Mouse (Mus musculus): ENCODE results near the gene Tas2r138. TPM values are rescaled to one million over a fixed set of nuclear protein-coding genes. Genes with fewer than 3 reads are reported as not detected.
"Not testable (repeated sequence)": the region's sequence is repeated elsewhere in the genome, so short reads cannot be mapped to it uniquely, and the experiment has no call there.

Tas2r138 gene
- polyA plus RNA-seq, 1 experiment from 2014 or later: not detected

GRCm38 (mm10) chr6:40626111-40626510 lies 13.0 kb upstream of the Tas2r138 start:
- Histone ChIP-seq H3K4me2 (ENCODE audit: low read length) (no peak overlapping the region), H3K9me3 (replicated peaks; ENCODE audit: control insufficient read depth, low read length, poor library complexity, severe bottlenecking) (no peaks in the 10 kb centered on the region), H3K4me1 (ENCODE audit: control insufficient read depth, insufficient read depth, low read length) (no peaks in the 10 kb centered on the region), H3K4me3 (ENCODE audit: low read depth, low read length) (no peak overlapping the region), H3K27ac (ENCODE audit: low read length) (no peak overlapping the region), H3K36me3 (ENCODE audit: control insufficient read depth, insufficient read depth, low read length) (no peaks in the 10 kb centered on the region), H3K27me3 (ENCODE audit: control insufficient read depth, insufficient read depth, low read depth, low read length) (no peaks in the 10 kb centered on the region), H3K9ac (ENCODE audit: low read depth, low read length) (no peak overlapping the region)
- ATAC-seq: no peak
- 69% methylated on average over 1 of the region's 1 CpGs for WGBS

GRCm38 (mm10) chr6:40617965-40618364 lies 4.9 kb upstream of the Tas2r138 start:
- Histone ChIP-seq H3K36me3 (ENCODE audit: control insufficient read depth, insufficient read depth, low read length) (no peaks in the 10 kb centered on the region), H3K4me2 (ENCODE audit: low read length) (no peak overlapping the region), H3K4me3 (ENCODE audit: low read depth, low read length) (no peak overlapping the region), H3K4me1 (ENCODE audit: control insufficient read depth, insufficient read depth, low read length) (no peaks in the 10 kb centered on the region), H3K9ac (ENCODE audit: low read depth, low read length) (no peak overlapping the region), H3K27me3 (ENCODE audit: control insufficient read depth, insufficient read depth, low read depth, low read length) (no peaks in the 10 kb centered on the region), H3K9me3 (replicated peaks; ENCODE audit: control insufficient read depth, low read length, poor library complexity, severe bottlenecking) (no peaks in the 10 kb centered on the region), H3K27ac (ENCODE audit: low read length) (no peak overlapping the region)
- peak; percentile 56; the same call in 1 of the 2 replicates for ATAC-seq
- WGBS: 18% methylated on average over 2 of the region's 2 CpGs

- H3K4me3 ChIP-seq (ENCODE audit: low read depth, low read length): no peak overlapping the region
- no peak overlapping the region for H3K4me2 ChIP-seq (ENCODE audit: low read length)
- no peak overlapping the region for H3K27ac ChIP-seq (ENCODE audit: low read length)
- no peaks in the 10 kb centered on the region for H3K27me3 ChIP-seq (ENCODE audit: control insufficient read depth, insufficient read depth, low read depth, low read length)
- no peaks in the 10 kb centered on the region for H3K36me3 ChIP-seq (ENCODE audit: control insufficient read depth, insufficient read depth, low read length)
- no peaks in the 10 kb centered on the region for H3K4me1 ChIP-seq (ENCODE audit: control insufficient read depth, insufficient read depth, low read length)
- no peak overlapping the region for H3K9ac ChIP-seq (ENCODE audit: low read depth, low read length)
- H3K9me3 ChIP-seq (replicated peaks; ENCODE audit: control insufficient read depth, low read length, poor library complexity, severe bottlenecking): no peaks in the 10 kb centered on the region
- WGBS: 63% methylated on average over 8 of the region's 8 CpGs
- no peak for ATAC-seq
Observed at GRCm38 (mm10) chr6:40610244-40610643, 2.9 kb downstream of the Tas2r138 start.

GRCm38 (mm10) chr6:40607431-40607830 lies 5.7 kb downstream of the Tas2r138 start:
- Histone ChIP-seq H3K9me3 (replicated peaks; ENCODE audit: control insufficient read depth, low read length, poor library complexity, severe bottlenecking) (no peaks in the 10 kb centered on the region), H3K4me1 (ENCODE audit: control insufficient read depth, insufficient read depth, low read length) (no peaks in the 10 kb centered on the region), H3K27ac (ENCODE audit: low read length) (no peak overlapping the region), H3K4me3 (ENCODE audit: low read depth, low read length) (no peak overlapping the region), H3K36me3 (ENCODE audit: control insufficient read depth, insufficient read depth, low read length) (no peaks in the 10 kb centered on the region), H3K9ac (ENCODE audit: low read depth, low read length) (no peak overlapping the region), H3K27me3 (ENCODE audit: control insufficient read depth, insufficient read depth, low read depth, low read length) (no peaks in the 10 kb centered on the region), H3K4me2 (ENCODE audit: low read length) (no peak overlapping the region)
- ATAC-seq: no peak

- not testable (repeated sequence) for H3K9ac ChIP-seq (ENCODE audit: low read depth, low read length); H3K27me3 ChIP-seq (ENCODE audit: control insufficient read depth, insufficient read depth, low read depth, low read length); H3K36me3 ChIP-seq (ENCODE audit: control insufficient read depth, insufficient read depth, low read length); ATAC-seq; H3K27ac ChIP-seq (ENCODE audit: low read length); H3K9me3 ChIP-seq (replicated peaks; ENCODE audit: control insufficient read depth, low read length, poor library complexity, severe bottlenecking); H3K4me3 ChIP-seq (ENCODE audit: low read depth, low read length); H3K4me1 ChIP-seq (ENCODE audit: control insufficient read depth, insufficient read depth, low read length); H3K4me2 ChIP-seq (ENCODE audit: low read length)
- WGBS: 30% methylated on average over 4 of the region's 4 CpGs
Observed at GRCm38 (mm10) chr6:40598546-40598945, 14.6 kb downstream of the Tas2r138 start.

- Histone ChIP-seq H3K27ac (ENCODE audit: low read length) (no peak overlapping the region), H3K4me1 (ENCODE audit: control insufficient read depth, insufficient read depth, low read length) (no peaks in the 10 kb centered on the region)
- 71% methylated on average over 3 of the region's 3 CpGs for WGBS
Observed at GRCm38 (mm10) chr6:40594804-40595550, 18.1 kb downstream of the Tas2r138 start.

GRCm38 (mm10) chr6:40588346-40588745 lies 24.8 kb downstream of the Tas2r138 start:
- Histone ChIP-seq H3K9me3 (replicated peaks; ENCODE audit: control insufficient read depth, low read length, poor library complexity, severe bottlenecking) (0 out of 2 replicates have a peak, but pooled peaks cover 4% of the 10 kb centered on the region), H3K27ac (ENCODE audit: low read length) (no peak overlapping the region), H3K9ac (ENCODE audit: low read depth, low read length) (no peak overlapping the region), H3K4me2 (ENCODE audit: low read length) (no peak overlapping the region), H3K4me3 (ENCODE audit: low read depth, low read length) (no peak overlapping the region), H3K4me1 (ENCODE audit: control insufficient read depth, insufficient read depth, low read length) (no peaks in the 10 kb centered on the region), H3K36me3 (ENCODE audit: control insufficient read depth, insufficient read depth, low read length) (no peaks in the 10 kb centered on the region), H3K27me3 (ENCODE audit: control insufficient read depth, insufficient read depth, low read depth, low read length) (no peaks in the 10 kb centered on the region)
- ATAC-seq: no peak
- WGBS: 96% methylated on average over 2 of the region's 2 CpGs

More at GRCm38 (mm10) chr6:40594804-40595550, 18.1 kb downstream of the Tas2r138 start:
- no peak for ATAC-seq
- H3K9me3 ChIP-seq (replicated peaks; ENCODE audit: control insufficient read depth, low read length, poor library complexity, severe bottlenecking): 0 out of 2 replicates have a peak, but pooled peaks cover 4% of the 10 kb centered on the region
- H3K9ac ChIP-seq (ENCODE audit: low read depth, low read length): no peak overlapping the region
- H3K36me3 ChIP-seq (ENCODE audit: control insufficient read depth, insufficient read depth, low read length): no peaks in the 10 kb centered on the region
- no peaks in the 10 kb centered on the region for H3K27me3 ChIP-seq (ENCODE audit: control insufficient read depth, insufficient read depth, low read depth, low read length)
- no peak overlapping the region for H3K4me2 ChIP-seq (ENCODE audit: low read length)
- H3K4me3 ChIP-seq (ENCODE audit: low read depth, low read length): no peak overlapping the region

- Histone ChIP-seq H3K27ac (ENCODE audit: low read length) (no peak within 1 kb of the TSS), H3K9ac (ENCODE audit: low read depth, low read length) (no peak within 1 kb of the TSS), H3K9me3 (replicated peaks; ENCODE audit: control insufficient read depth, low read length, poor library complexity, severe bottlenecking) (0 out of 2 replicates have a peak, but pooled peaks cover 4% of the 10 kb centered on the region), H3K4me2 (ENCODE audit: low read length) (no peak within 1 kb of the TSS), H3K27me3 (ENCODE audit: control insufficient read depth, insufficient read depth, low read depth, low read length) (no peaks in the 10 kb centered on the region), H3K4me3 (ENCODE audit: low read depth, low read length) (no peak within 1 kb of the TSS), H3K36me3 (ENCODE audit: control insufficient read depth, insufficient read depth, low read length) (no peaks in the 10 kb centered on the region), H3K4me1 (ENCODE audit: control insufficient read depth, insufficient read depth, low read length) (no peaks in the 10 kb centered on the region)
- ATAC-seq: no peak
- WGBS: 83% methylated on average over 5 of the region's 5 CpGs
Observed at GRCm38 (mm10) chr6:40585645-40586044, 27.5 kb downstream of the Tas2r138 start, which contains the start of gene Clec5a. TSS of gene Clec5a (minus strand) at chr6:40585821.

GRCm38 (mm10) chr6:40584336-40584735 lies 28.8 kb downstream of the Tas2r138 start:
- ATAC-seq: no peak
- Histone ChIP-seq H3K36me3 (ENCODE audit: control insufficient read depth, insufficient read depth, low read length) (no peaks in the 10 kb centered on the region), H3K27ac (ENCODE audit: low read length) (no peak overlapping the region), H3K4me3 (ENCODE audit: low read depth, low read length) (no peak overlapping the region), H3K27me3 (ENCODE audit: control insufficient read depth, insufficient read depth, low read depth, low read length) (no peaks in the 10 kb centered on the region), H3K9me3 (replicated peaks; ENCODE audit: control insufficient read depth, low read length, poor library complexity, severe bottlenecking) (no peaks in the 10 kb centered on the region), H3K4me2 (ENCODE audit: low read length) (no peak overlapping the region), H3K9ac (ENCODE audit: low read depth, low read length) (no peak overlapping the region), H3K4me1 (ENCODE audit: control insufficient read depth, insufficient read depth, low read length) (no peaks in the 10 kb centered on the region)
- WGBS: 85% methylated on average over 6 of the region's 6 CpGs

Measured in midbrain, embryonic 16.5 days (tissue).